Mouse (Mus musculus): Measurements from ENCODE around the gene Hormad2. TPM values are rescaled to one million over a fixed set of nuclear protein-coding genes. Genes with fewer than 3 reads are reported as not detected.
A peak's percentile ranks its signal among the peaks of the same experiment; 100 is the strongest.

Hormad2 gene
- polyA plus RNA-seq, 1 experiment, result not detected

- H3K27ac ChIP-seq (ENCODE audit: control insufficient read depth, insufficient read depth, low read depth, low read length, poor library complexity), result no peak overlapping the region
- H3K4me1 ChIP-seq (ENCODE audit: control insufficient read depth, insufficient read depth, low read length), result no peaks in the 10 kb centered on the region
- no peak for TF ChIP-seq CTCF (IDR thresholded peaks at IDR 0.05; ENCODE audit: control insufficient read depth, insufficient read depth, low read length)
- no peak for TF ChIP-seq POLR2A (IDR thresholded peaks at IDR 0.05; ENCODE audit: borderline replicate concordance, control insufficient read depth, low read depth, low read length)
- H3K4me3 ChIP-seq (replicated peaks; ENCODE audit: control insufficient read depth, low read depth, low read length), result no peak overlapping the region
- WGBS, result 75% methylated on average over 3 of the region's 3 CpGs
Observed at GRCm38 (mm10) chr11:4352637-4353036, 88.3 kb downstream of the Hormad2 start.

- Histone ChIP-seq H3K4me1 (ENCODE audit: control insufficient read depth, insufficient read depth, low read length) (peaks cover 2% of the 10 kb centered on the region; the same call in 1 of the 2 replicates), H3K4me3 (replicated peaks; ENCODE audit: control insufficient read depth, low read depth, low read length) (no peak overlapping the region), H3K27ac (ENCODE audit: control insufficient read depth, insufficient read depth, low read depth, low read length, poor library complexity) (no peak overlapping the region)
- WGBS, result 18% methylated on average over 4 of the region's 4 CpGs
- TF ChIP-seq POLR2A (IDR thresholded peaks at IDR 0.05; ENCODE audit: borderline replicate concordance, control insufficient read depth, low read depth, low read length) (no peak), CTCF (IDR thresholded peaks at IDR 0.05; ENCODE audit: control insufficient read depth, insufficient read depth, low read length) (no peak)
Observed at GRCm38 (mm10) chr11:4343926-4344325, 97.0 kb downstream of the Hormad2 start.

- H3K4me3 ChIP-seq (replicated peaks; ENCODE audit: control insufficient read depth, low read depth, low read length), result no peak overlapping the region
- peaks cover 2% of the 10 kb centered on the region; the same call in 1 of the 2 replicates for H3K4me1 ChIP-seq (ENCODE audit: control insufficient read depth, insufficient read depth, low read length)
- 76% methylated on average over 7 of the region's 7 CpGs for WGBS
- no peak overlapping the region for H3K27ac ChIP-seq (ENCODE audit: control insufficient read depth, insufficient read depth, low read depth, low read length, poor library complexity)
- TF ChIP-seq POLR2A (IDR thresholded peaks at IDR 0.05; ENCODE audit: borderline replicate concordance, control insufficient read depth, low read depth, low read length), result no peak
- no peak for TF ChIP-seq CTCF (IDR thresholded peaks at IDR 0.05; ENCODE audit: control insufficient read depth, insufficient read depth, low read length)
Observed at GRCm38 (mm10) chr11:4342027-4342426, 98.9 kb downstream of the Hormad2 start.

- H3K4me1 ChIP-seq (ENCODE audit: control insufficient read depth, insufficient read depth, low read length), result peaks cover 2% of the 10 kb centered on the region; the same call in 1 of the 2 replicates
- no peak overlapping the region for H3K27ac ChIP-seq (ENCODE audit: control insufficient read depth, insufficient read depth, low read depth, low read length, poor library complexity)
- 87% methylated on average over 9 of the region's 9 CpGs for WGBS
- H3K4me3 ChIP-seq (replicated peaks; ENCODE audit: control insufficient read depth, low read depth, low read length), result no peak overlapping the region
- no peak for TF ChIP-seq CTCF (IDR thresholded peaks at IDR 0.05; ENCODE audit: control insufficient read depth, insufficient read depth, low read length)
- TF ChIP-seq POLR2A (IDR thresholded peaks at IDR 0.05; ENCODE audit: borderline replicate concordance, control insufficient read depth, low read depth, low read length), result no peak
Observed at GRCm38 (mm10) chr11:4340109-4340779, 100.7 kb downstream of the Hormad2 start.

GRCm38 (mm10) chr11:4339275-4339674, 101.6 kb downstream of the Hormad2 start:
- WGBS, result 63% methylated on average over 1 of the region's 1 CpGs
- Histone ChIP-seq H3K4me1 (ENCODE audit: control insufficient read depth, insufficient read depth, low read length) (peaks cover 2% of the 10 kb centered on the region; the same call in 1 of the 2 replicates), H3K27ac (ENCODE audit: control insufficient read depth, insufficient read depth, low read depth, low read length, poor library complexity) (no peak overlapping the region), H3K4me3 (replicated peaks; ENCODE audit: control insufficient read depth, low read depth, low read length) (no peak overlapping the region)
- no peak for TF ChIP-seq CTCF (IDR thresholded peaks at IDR 0.05; ENCODE audit: control insufficient read depth, insufficient read depth, low read length)
- no peak for TF ChIP-seq POLR2A (IDR thresholded peaks at IDR 0.05; ENCODE audit: borderline replicate concordance, control insufficient read depth, low read depth, low read length)

- TF ChIP-seq POLR2A (IDR thresholded peaks at IDR 0.05; ENCODE audit: borderline replicate concordance, control insufficient read depth, low read depth, low read length) (no peak), CTCF (IDR thresholded peaks at IDR 0.05; ENCODE audit: control insufficient read depth, insufficient read depth, low read length) (no peak)
- Histone ChIP-seq H3K4me1 (ENCODE audit: control insufficient read depth, insufficient read depth, low read length) (peaks cover 4% of the 10 kb centered on the region; the same call in 1 of the 2 replicates), H3K4me3 (replicated peaks; ENCODE audit: control insufficient read depth, low read depth, low read length) (no peak overlapping the region), H3K27ac (ENCODE audit: control insufficient read depth, insufficient read depth, low read depth, low read length, poor library complexity) (no peak overlapping the region)
- WGBS, result 42% methylated on average over 8 of the region's 8 CpGs
Observed at GRCm38 (mm10) chr11:4336693-4337283, 104.1 kb downstream of the Hormad2 start.

- peak overlapping the region; percentile 17; the same call in 1 of the 2 replicates for H3K27ac ChIP-seq (ENCODE audit: control insufficient read depth, insufficient read depth, low read depth, low read length, poor library complexity)
- H3K4me1 ChIP-seq (ENCODE audit: control insufficient read depth, insufficient read depth, low read length), result peaks cover 4% of the 10 kb centered on the region; the same call in 1 of the 2 replicates
- WGBS, result 12% methylated on average over 10 of the region's 10 CpGs
- no peak overlapping the region for H3K4me3 ChIP-seq (replicated peaks; ENCODE audit: control insufficient read depth, low read depth, low read length)
- no peak for TF ChIP-seq CTCF (IDR thresholded peaks at IDR 0.05; ENCODE audit: control insufficient read depth, insufficient read depth, low read length)
- TF ChIP-seq POLR2A (IDR thresholded peaks at IDR 0.05; ENCODE audit: borderline replicate concordance, control insufficient read depth, low read depth, low read length), result no peak
Observed at GRCm38 (mm10) chr11:4335810-4336692, 104.9 kb downstream of the Hormad2 start.

- 8% methylated on average over 2 of the region's 2 CpGs for WGBS
- no peak overlapping the region for H3K4me3 ChIP-seq (replicated peaks; ENCODE audit: control insufficient read depth, low read depth, low read length)
- no peak for TF ChIP-seq CTCF (IDR thresholded peaks at IDR 0.05; ENCODE audit: control insufficient read depth, insufficient read depth, low read length)
- TF ChIP-seq POLR2A (IDR thresholded peaks at IDR 0.05; ENCODE audit: borderline replicate concordance, control insufficient read depth, low read depth, low read length), result no peak
- H3K27ac ChIP-seq (ENCODE audit: control insufficient read depth, insufficient read depth, low read depth, low read length, poor library complexity), result no peak overlapping the region
- peaks cover 3% of the 10 kb centered on the region; the same call in 1 of the 2 replicates for H3K4me1 ChIP-seq (ENCODE audit: control insufficient read depth, insufficient read depth, low read length)
Observed at GRCm38 (mm10) chr11:4332961-4333360, 107.9 kb downstream of the Hormad2 start.
